Mouse (Mus musculus): ENCODE results near the gene Slc33a1. TPM values are rescaled to one million over a fixed set of nuclear protein-coding genes. Genes with fewer than 3 reads are reported as not detected.

Gene Slc33a1
- polyA plus RNA-seq, 1 experiment from 2014 or later = 17.1 TPM

DNA sequence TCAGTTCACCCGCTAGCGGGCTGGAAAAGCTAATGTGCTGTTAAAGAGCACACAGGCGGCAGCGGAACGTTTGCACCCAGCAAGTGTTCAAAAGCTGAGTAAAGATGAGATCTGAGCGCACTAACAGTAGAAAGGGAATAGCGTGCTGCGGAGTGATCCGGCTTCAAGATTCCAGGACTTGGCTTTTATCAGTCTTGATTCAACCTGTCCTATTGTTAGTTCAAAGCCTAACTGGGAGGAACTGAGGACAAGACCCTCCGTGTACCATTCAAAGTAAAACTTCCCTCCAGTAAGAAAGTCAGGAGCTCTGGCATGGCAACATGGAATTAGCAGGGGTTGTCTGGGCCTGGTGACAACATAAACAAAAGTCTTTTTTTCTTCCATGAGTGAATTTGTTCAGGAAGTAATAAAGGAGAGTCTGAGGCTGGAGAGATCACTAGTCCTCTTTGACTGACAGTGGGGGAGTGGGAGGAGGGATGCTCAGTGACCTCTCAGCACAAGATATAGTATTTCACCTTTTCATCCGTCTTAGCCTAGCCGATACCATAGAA lies 64.5 kb downstream of the Slc33a1 start:
- H3K4me1 ChIP-seq (replicated peaks; ENCODE audit: control insufficient read depth, insufficient read depth, low read length) = peaks cover 6% of the 10 kb centered on the region; the same call in 1 of the 2 replicates
- no peak overlapping the region for H3K9ac ChIP-seq (ENCODE audit: low read length)
- H3K4me3 ChIP-seq (ENCODE audit: low read length) = peak overlapping the region; percentile 76
- no peak for ATAC-seq (ENCODE audit: low read depth)
- WGBS = 2% methylated on average over 12 of the region's 12 CpGs
- H3K27me3 ChIP-seq (ENCODE audit: control insufficient read depth, insufficient read depth, low read depth, low read length) = peaks cover 5% of the 10 kb centered on the region; the same call in 1 of the 2 replicates
- no peaks in the 10 kb centered on the region for H3K36me3 ChIP-seq (ENCODE audit: control insufficient read depth, insufficient read depth, low read length)
- H3K27ac ChIP-seq (ENCODE audit: low read length) = no peak overlapping the region
- H3K4me2 ChIP-seq (ENCODE audit: low read depth, low read length) = peak overlapping the region; percentile 99
- no peaks in the 10 kb centered on the region for H3K9me3 ChIP-seq (ENCODE audit: control insufficient read depth, low read length)

DNA sequence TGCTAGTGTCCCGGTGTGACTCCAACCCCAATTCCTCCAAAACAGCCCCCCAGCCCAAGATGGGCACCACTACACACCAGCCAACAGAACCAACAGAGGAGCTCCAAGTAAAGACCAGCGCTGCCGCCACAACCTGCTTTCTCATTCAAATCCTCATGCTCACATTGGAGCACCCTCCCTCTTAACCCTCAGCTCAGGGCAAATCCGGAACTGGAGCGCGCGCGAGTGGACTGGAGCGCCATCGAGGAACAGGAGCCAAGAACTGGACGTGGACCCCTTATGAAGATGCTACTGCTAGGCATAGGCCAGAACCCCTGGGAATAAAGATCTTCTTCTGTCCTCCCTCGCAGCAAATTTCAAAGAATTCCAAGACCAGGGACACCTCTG lies 65.3 kb downstream of the Slc33a1 start, which contains the start of gene Plch1:
Plch1 (minus strand) TSS at position 164 of the 387 bp plus-strand sequence.
- Histone ChIP-seq H3K4me3 (ENCODE audit: low read length) (peak within 1 kb of the TSS; percentile 76), H3K4me2 (ENCODE audit: low read depth, low read length) (peak within 1 kb of the TSS; percentile 99), H3K4me1 (replicated peaks; ENCODE audit: control insufficient read depth, insufficient read depth, low read length) (peaks cover 8% of the 10 kb centered on the region; the same call in 1 of the 2 replicates), H3K27ac (ENCODE audit: low read length) (peak within 1 kb of the TSS; percentile 86), H3K36me3 (ENCODE audit: control insufficient read depth, insufficient read depth, low read length) (no peaks in the 10 kb centered on the region), H3K27me3 (ENCODE audit: control insufficient read depth, insufficient read depth, low read depth, low read length) (peaks cover 5% of the 10 kb centered on the region; the same call in 1 of the 2 replicates), H3K9ac (ENCODE audit: low read length) (peak within 1 kb of the TSS; percentile 69), H3K9me3 (ENCODE audit: control insufficient read depth, low read length) (no peaks in the 10 kb centered on the region)
- peak; percentile 80 for ATAC-seq (ENCODE audit: low read depth)
- under 1% methylated on average over 12 of the region's 12 CpGs for WGBS

DNA sequence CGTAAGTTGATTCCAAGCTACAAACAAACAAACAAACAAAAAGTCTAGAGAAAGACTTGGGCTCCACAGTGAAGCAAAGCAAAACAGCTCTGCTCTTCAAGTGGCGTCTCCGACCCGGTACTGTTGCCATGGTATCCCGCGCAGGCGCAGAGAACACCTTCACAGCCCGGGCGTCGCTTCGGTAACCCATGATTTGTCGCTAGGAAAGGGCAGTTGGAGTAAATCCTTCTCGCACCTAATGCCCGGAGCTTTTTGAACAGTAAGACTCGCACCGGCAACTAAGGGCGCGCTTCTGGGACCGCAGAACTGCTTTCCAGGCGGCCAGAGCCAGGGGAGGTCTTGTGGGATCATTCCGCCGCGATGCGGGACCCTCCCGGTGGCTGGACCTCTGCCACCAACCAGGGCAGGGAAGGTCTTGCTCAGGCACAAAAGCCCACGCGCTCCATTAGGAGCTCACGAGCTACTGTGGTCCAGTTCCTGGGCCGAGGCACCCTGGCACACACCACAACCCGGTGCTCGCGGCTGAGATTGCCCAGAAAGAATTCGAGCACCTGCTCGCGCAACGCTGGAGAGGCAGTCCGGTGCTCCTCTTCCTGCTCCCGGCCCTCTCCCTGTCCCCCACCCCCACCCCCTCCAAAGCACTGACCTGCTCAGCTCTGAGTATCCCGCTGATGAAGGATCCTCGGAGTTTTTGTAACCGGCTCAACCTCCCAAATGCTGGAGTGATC lies 65.8 kb downstream of the Slc33a1 start:
- Histone ChIP-seq H3K27me3 (ENCODE audit: control insufficient read depth, insufficient read depth, low read depth, low read length) (peaks cover 5% of the 10 kb centered on the region; the same call in 1 of the 2 replicates), H3K4me3 (ENCODE audit: low read length) (peak overlapping the region; percentile 76), H3K36me3 (ENCODE audit: control insufficient read depth, insufficient read depth, low read length) (no peaks in the 10 kb centered on the region), H3K9me3 (ENCODE audit: control insufficient read depth, low read length) (no peaks in the 10 kb centered on the region), H3K9ac (ENCODE audit: low read length) (peak overlapping the region; percentile 69), H3K4me1 (replicated peaks; ENCODE audit: control insufficient read depth, insufficient read depth, low read length) (peaks cover 8% of the 10 kb centered on the region; the same call in 1 of the 2 replicates), H3K27ac (ENCODE audit: low read length) (peak overlapping the region; percentile 86), H3K4me2 (ENCODE audit: low read depth, low read length) (peak overlapping the region; percentile 99)
- under 1% methylated on average over 40 of the region's 41 CpGs for whole genome bisulfite sequencing
- peak; percentile 86 for ATAC-seq (ENCODE audit: low read depth)

DNA sequence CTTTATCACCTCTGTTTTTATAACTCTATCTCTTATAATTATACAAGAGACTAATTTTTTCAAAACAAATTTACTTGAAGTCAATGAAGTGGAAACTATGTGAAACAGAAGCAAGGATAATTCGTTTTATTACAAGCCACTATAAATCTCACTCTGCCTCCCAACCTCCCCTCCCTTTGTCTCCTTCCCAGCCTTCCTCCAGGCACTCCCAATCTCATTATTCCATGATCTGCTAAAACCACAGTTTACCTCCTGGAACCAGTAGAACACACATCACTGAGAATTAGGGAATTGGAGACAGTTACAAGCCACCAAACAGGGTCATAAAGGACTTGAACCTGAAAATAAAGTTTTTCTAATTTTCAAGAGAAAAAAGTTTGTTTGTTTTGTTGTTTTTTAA lies 67.4 kb downstream of the Slc33a1 start:
- Histone ChIP-seq H3K9ac (ENCODE audit: low read length) (no peak overlapping the region), H3K9me3 (ENCODE audit: control insufficient read depth, low read length) (no peaks in the 10 kb centered on the region), H3K4me1 (replicated peaks; ENCODE audit: control insufficient read depth, insufficient read depth, low read length) (peaks cover 8% of the 10 kb centered on the region; the same call in 1 of the 2 replicates), H3K27me3 (ENCODE audit: control insufficient read depth, insufficient read depth, low read depth, low read length) (peaks cover 5% of the 10 kb centered on the region; the same call in 1 of the 2 replicates), H3K27ac (ENCODE audit: low read length) (no peak overlapping the region), H3K4me2 (ENCODE audit: low read depth, low read length) (no peak overlapping the region), H3K4me3 (ENCODE audit: low read length) (no peak overlapping the region), H3K36me3 (ENCODE audit: control insufficient read depth, insufficient read depth, low read length) (no peaks in the 10 kb centered on the region)
- 38% methylated on average over 1 of the region's 1 CpGs for WGBS
- ATAC-seq (ENCODE audit: low read depth) = no peak

DNA sequence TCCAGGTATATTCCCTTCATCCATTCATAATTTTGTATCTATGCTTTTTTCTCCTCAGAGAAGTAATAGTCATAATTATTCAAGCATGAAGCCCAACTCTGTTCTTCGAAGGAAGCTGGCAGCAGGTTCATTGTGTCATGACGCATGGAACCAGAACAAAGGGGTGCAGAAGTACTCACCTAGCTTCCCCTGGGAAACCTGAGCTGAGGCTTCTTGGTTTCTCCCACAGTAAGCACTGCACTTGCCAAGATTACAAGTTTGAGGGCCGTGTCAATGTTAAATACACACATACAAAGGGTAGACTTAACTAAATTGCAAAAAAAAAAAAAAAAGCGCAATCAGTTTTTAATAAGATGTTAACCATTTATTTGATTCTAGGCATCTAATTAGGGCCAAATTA lies 68.3 kb downstream of the Slc33a1 start:
- ATAC-seq (ENCODE audit: low read depth) = no peak
- Histone ChIP-seq H3K36me3 (ENCODE audit: control insufficient read depth, insufficient read depth, low read length) (no peaks in the 10 kb centered on the region), H3K9me3 (ENCODE audit: control insufficient read depth, low read length) (no peaks in the 10 kb centered on the region), H3K27ac (ENCODE audit: low read length) (no peak overlapping the region), H3K4me2 (ENCODE audit: low read depth, low read length) (no peak overlapping the region), H3K27me3 (ENCODE audit: control insufficient read depth, insufficient read depth, low read depth, low read length) (peaks cover 5% of the 10 kb centered on the region; the same call in 1 of the 2 replicates), H3K9ac (ENCODE audit: low read length) (no peak overlapping the region), H3K4me3 (ENCODE audit: low read length) (no peak overlapping the region), H3K4me1 (replicated peaks; ENCODE audit: control insufficient read depth, insufficient read depth, low read length) (peaks cover 8% of the 10 kb centered on the region; the same call in 1 of the 2 replicates)
- 76% methylated on average over 4 of the region's 4 CpGs for WGBS

DNA sequence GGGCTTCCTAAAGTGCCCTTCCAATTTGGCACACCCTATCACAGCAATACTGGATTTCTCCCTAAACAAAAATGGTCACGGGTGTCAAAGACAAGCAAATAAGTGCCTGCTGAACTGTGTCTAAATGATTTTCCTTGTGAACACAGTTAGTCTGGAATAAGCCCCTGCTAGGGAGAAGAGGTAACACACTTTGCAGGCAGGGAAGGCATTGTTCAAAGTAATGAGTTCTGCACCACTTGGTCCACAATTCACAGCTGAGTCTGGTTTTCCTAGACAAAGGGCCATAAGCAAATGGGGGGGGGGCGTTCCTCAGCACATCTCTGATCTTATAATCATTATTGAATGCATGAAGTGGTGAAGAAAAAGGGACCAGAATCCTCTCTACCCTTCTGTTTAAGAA lies 68.8 kb downstream of the Slc33a1 start:
- H3K4me1 ChIP-seq (replicated peaks; ENCODE audit: control insufficient read depth, insufficient read depth, low read length) = peaks cover 8% of the 10 kb centered on the region; the same call in 1 of the 2 replicates
- H3K4me3 ChIP-seq (ENCODE audit: low read length) = no peak overlapping the region
- no peak for ATAC-seq (ENCODE audit: low read depth)
- no peak overlapping the region for H3K4me2 ChIP-seq (ENCODE audit: low read depth, low read length)
- peaks cover 5% of the 10 kb centered on the region; the same call in 1 of the 2 replicates for H3K27me3 ChIP-seq (ENCODE audit: control insufficient read depth, insufficient read depth, low read depth, low read length)
- H3K36me3 ChIP-seq (ENCODE audit: control insufficient read depth, insufficient read depth, low read length) = no peaks in the 10 kb centered on the region
- H3K27ac ChIP-seq (ENCODE audit: low read length) = no peak overlapping the region
- 74% methylated on average over 2 of the region's 2 CpGs for WGBS
- H3K9me3 ChIP-seq (ENCODE audit: control insufficient read depth, low read length) = no peaks in the 10 kb centered on the region
- no peak overlapping the region for H3K9ac ChIP-seq (ENCODE audit: low read length)

DNA sequence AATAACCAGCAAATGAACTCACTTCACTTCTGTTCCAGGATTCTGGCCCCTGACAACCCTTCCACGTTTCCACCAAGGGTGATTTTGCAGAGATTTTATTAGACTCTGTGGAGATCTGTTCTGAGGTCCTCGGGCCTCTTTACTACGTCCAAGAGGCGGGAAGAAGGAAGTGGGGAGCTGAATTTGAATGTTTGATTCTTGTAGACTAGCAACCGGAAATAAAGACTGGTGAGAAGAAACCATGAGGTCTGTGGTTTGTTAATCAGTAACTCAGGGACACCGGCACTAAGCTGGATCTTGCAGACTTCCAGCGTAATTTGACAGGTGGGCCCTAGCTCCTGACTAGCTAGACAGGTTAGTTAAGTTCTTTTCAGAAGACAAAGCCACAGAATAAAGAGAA lies 70.9 kb downstream of the Slc33a1 start:
- Histone ChIP-seq H3K4me2 (ENCODE audit: low read depth, low read length) (peak overlapping the region; percentile 30), H3K9me3 (ENCODE audit: control insufficient read depth, low read length) (no peaks in the 10 kb centered on the region), H3K4me3 (ENCODE audit: low read length) (peak overlapping the region; percentile 31), H3K4me1 (replicated peaks; ENCODE audit: control insufficient read depth, insufficient read depth, low read length) (peaks cover 5% of the 10 kb centered on the region; the same call in 1 of the 2 replicates), H3K36me3 (ENCODE audit: control insufficient read depth, insufficient read depth, low read length) (no peaks in the 10 kb centered on the region), H3K27me3 (ENCODE audit: control insufficient read depth, insufficient read depth, low read depth, low read length) (no peaks in the 10 kb centered on the region; the same call in 1 of the 2 replicates), H3K27ac (ENCODE audit: low read length) (peak overlapping the region; percentile 58), H3K9ac (ENCODE audit: low read length) (no peak overlapping the region; the same call in 1 of the 2 replicates)
- 36% methylated on average over 7 of the region's 7 CpGs for WGBS
- ATAC-seq (ENCODE audit: low read depth) = peak; percentile 77

DNA sequence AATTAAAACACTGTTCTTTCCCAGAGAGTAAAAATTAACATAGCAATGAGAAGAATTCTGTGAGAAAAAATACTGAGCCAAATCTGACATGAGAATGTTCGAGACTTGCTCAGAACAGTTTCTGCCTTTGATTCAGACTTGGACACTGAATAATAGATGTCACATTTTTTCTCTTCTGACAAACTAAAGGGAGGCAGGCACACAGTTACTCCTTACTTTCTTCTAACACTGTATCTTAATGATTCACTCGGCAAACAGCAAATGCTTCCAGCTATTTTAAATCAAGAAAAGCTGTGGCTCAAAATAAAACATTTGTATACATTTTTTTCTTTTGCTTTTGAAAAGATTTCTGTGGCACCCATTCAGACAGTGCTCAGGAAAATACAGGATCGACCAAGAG lies 72.4 kb downstream of the Slc33a1 start:
- H3K27me3 ChIP-seq (ENCODE audit: control insufficient read depth, insufficient read depth, low read depth, low read length) = no peaks in the 10 kb centered on the region
- ATAC-seq (ENCODE audit: low read depth) = no peak
- H3K9me3 ChIP-seq (ENCODE audit: control insufficient read depth, low read length) = no peaks in the 10 kb centered on the region
- WGBS = 36% methylated on average over 3 of the region's 3 CpGs
- H3K36me3 ChIP-seq (ENCODE audit: control insufficient read depth, insufficient read depth, low read length) = no peaks in the 10 kb centered on the region
- H3K4me2 ChIP-seq (ENCODE audit: low read depth, low read length) = no peak overlapping the region
- H3K27ac ChIP-seq (ENCODE audit: low read length) = no peak overlapping the region
- H3K4me1 ChIP-seq (replicated peaks; ENCODE audit: control insufficient read depth, insufficient read depth, low read length) = peaks cover 2% of the 10 kb centered on the region; the same call in 1 of the 2 replicates
- H3K9ac ChIP-seq (ENCODE audit: low read length) = no peak overlapping the region
- no peak overlapping the region for H3K4me3 ChIP-seq (ENCODE audit: low read length)
